Mouse (Mus musculus) heart, embryonic 11.5 days (tissue): ENCODE data around the gene Clcn3. TPM values are rescaled to one million over a fixed set of nuclear protein-coding genes. Genes with fewer than 3 reads are reported as not detected.

Source experiments
- ATAC-seq: fragments of 200-750 bp; cut with Nextera tagmentation; replicated peaks from 2 replicates; pipeline ENCODE4 v1.8.0; 2017; ENCODE audit warnings: moderate library complexity; ENCODE audit not compliant: insufficient number of reproducible peaks, low FRiP score, low TSS enrichment
- H3K27ac ChIP-seq: fragments of 300-500 bp; sonication (generic); 2 replicates; pipeline ENCODE4 v1.5.1; 2014; ENCODE audit warnings: mild to moderate bottlenecking, low read depth, low read length
- H3K27me3 ChIP-seq: fragments of 300-500 bp; sonication (generic); 2 replicates; pipeline ENCODE4 v1.6.1; 2014; ENCODE audit warnings: mild to moderate bottlenecking, low read length, mixed read lengths; ENCODE audit not compliant: control insufficient read depth, insufficient read depth
- H3K36me3 ChIP-seq: fragments of 300-500 bp; sonication (generic); 2 replicates; pipeline ENCODE4 v1.6.1; 2014; ENCODE audit warnings: mild to moderate bottlenecking, low read length, moderate library complexity, mixed read lengths; ENCODE audit not compliant: control insufficient read depth, insufficient read depth
- H3K4me1 ChIP-seq: fragments of 300-500 bp; sonication (generic); 2 replicates; pipeline ENCODE4 v1.6.1; 2014; ENCODE audit warnings: low read length; ENCODE audit not compliant: control insufficient read depth, insufficient read depth
- H3K4me2 ChIP-seq: fragments of 300-500 bp; sonication (generic); 2 replicates; pipeline ENCODE4 v1.6.1; 2014; ENCODE audit warnings: mild to moderate bottlenecking, moderate library complexity
- H3K4me3 ChIP-seq: fragments of 300-500 bp; sonication (generic); 2 replicates; pipeline ENCODE4 v1.5.1; 2014; ENCODE audit warnings: low read depth, low read length
- H3K9ac ChIP-seq: fragments of 300-500 bp; sonication (generic); 2 replicates; pipeline ENCODE4 v1.6.1; 2014; ENCODE audit warnings: mild to moderate bottlenecking, low read depth, low read length, moderate library complexity
- H3K9me3 ChIP-seq: fragments of 300-500 bp; sonication (generic); replicated peaks from 2 replicates; pipeline ENCODE4 v1.6.1; 2016; ENCODE audit warnings: low read length; ENCODE audit not compliant: control insufficient read depth
- WGBS: fragments of 180-500 bp; shearing (Covaris S2); extraction: QIAGEN DNeasy Blood & Tissue Kit; methylation state at CpG from one replicate; pipeline ENCODE4 v1.1.7; 2014; ENCODE audit not compliant: insufficient replicate concordance; 5-methylcytosine and 5-hydroxymethylcytosine counted together
- polyA plus RNA-seq: library from polyadenylated mRNA; unstranded; fragments of >200 nt; fragmentation: Nextera tagmentation; extraction: Ambion mirVana; gene quantifications from 2 replicates; pipeline ENCODE4 v1.2.1, GENCODE M21; 2014

Gene Clcn3
- polyA plus RNA-seq, 1 experiment from 2014 or later = 24.4 TPM

DNA sequence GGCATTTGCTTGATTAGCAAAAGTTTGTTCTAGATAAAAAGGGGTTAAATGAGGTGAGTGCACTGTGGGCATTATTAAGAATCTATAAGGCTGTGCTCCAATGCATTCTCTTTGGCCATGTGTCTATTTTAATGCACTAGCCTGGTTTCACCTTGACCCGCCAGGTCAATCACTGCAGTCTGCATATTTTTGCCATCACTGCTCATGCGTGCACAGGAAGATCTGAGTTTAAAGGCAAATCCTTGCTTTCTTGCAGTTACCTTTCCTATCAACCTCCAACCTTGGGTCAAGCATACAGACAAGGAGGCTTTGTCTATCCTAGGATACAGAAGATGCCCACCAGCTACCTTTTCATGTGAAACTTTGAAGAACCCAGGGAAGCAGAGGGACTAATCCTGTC, 113.3 kb downstream of the Clcn3 start:
- H3K27ac ChIP-seq = no peak overlapping the region
- no peaks in the 10 kb centered on the region for H3K36me3 ChIP-seq
- 80% methylated on average over 2 of the region's 2 CpGs for WGBS
- no peak overlapping the region for H3K4me3 ChIP-seq
- H3K4me2 ChIP-seq = no peak overlapping the region
- ATAC-seq = no peak
- no peaks in the 10 kb centered on the region for H3K4me1 ChIP-seq
- no peak overlapping the region for H3K9ac ChIP-seq
- H3K27me3 ChIP-seq = no peaks in the 10 kb centered on the region
- no peaks in the 10 kb centered on the region for H3K9me3 ChIP-seq

DNA sequence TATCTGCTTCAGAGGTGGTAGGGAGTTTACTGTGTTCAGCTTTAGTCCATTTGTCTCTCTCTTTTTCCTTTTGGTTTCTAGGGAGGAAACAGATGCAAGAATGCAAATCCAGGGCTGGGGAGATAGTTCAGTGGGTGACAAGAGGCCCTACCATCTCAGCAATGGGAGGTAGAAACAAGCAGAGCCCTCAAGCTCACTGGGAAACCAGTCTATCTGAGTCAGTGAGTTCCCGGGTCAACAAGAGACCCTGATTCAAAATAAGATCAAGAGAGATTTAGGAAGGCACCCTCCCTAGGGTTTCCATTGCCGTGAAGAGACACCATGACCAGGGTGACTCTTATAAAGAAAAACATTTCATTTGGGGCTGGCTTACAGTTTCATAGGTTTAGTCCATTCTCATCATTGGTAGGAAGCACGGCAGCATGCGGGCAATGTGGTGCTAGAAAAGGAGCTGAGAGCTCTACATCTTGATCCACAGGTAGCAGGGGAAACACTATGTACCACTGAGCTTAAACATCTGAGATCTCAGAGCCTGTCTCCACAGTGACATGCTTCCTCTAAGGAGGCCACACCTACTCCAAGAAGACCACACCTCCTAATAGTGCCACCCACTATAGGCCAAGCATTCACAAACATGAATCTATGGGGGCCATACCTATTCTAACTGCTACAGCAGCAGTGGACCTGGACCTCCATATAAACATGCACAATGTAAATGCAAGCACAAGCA, 114.7 kb downstream of the Clcn3 start:
- H3K4me2 ChIP-seq = no peak overlapping the region
- no peaks in the 10 kb centered on the region for H3K36me3 ChIP-seq
- WGBS = 74% methylated on average over 4 of the region's 4 CpGs
- H3K9me3 ChIP-seq = no peaks in the 10 kb centered on the region
- H3K4me1 ChIP-seq = no peaks in the 10 kb centered on the region
- H3K27ac ChIP-seq = no peak overlapping the region
- H3K27me3 ChIP-seq = no peaks in the 10 kb centered on the region
- ATAC-seq = no peak
- H3K9ac ChIP-seq = no peak overlapping the region
- H3K4me3 ChIP-seq = no peak overlapping the region

DNA sequence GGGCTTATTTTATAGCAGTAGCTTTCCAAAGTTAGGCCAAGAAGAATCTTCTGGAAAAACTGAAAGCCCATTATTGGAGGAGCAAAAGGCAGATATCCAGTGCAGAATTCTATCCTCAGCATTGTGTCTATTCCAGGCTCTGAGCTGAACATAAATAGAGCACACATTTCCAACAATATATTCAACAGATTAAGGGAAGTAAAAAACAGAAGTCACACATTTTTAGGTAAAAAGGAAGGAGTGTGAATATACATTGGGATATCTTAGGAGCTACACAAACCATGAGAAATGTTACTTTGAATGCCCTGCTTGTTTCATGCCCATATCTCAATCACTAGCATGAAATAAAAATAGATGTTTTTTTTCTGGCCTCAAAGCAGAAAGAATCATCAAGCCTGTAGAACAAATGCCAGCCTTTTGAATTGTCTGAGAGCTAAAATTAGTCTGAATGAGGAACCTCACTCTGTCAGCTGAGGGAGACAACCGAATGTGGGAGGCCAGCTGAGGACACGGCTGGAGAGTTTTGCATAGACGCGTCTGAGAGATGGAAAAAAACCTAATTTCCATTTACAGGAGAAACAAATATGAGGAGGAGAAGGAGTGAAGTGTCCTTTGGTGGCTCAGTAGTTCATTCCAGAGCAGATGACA, 115.5 kb downstream of the Clcn3 start:
- H3K9ac ChIP-seq = no peak overlapping the region
- no peak overlapping the region for H3K4me3 ChIP-seq
- no peaks in the 10 kb centered on the region for H3K27me3 ChIP-seq
- no peak overlapping the region for H3K4me2 ChIP-seq
- H3K9me3 ChIP-seq = no peaks in the 10 kb centered on the region
- 54% methylated on average over 4 of the region's 4 CpGs for WGBS
- H3K27ac ChIP-seq = no peak overlapping the region
- ATAC-seq = no peak
- no peaks in the 10 kb centered on the region for H3K4me1 ChIP-seq
- H3K36me3 ChIP-seq = no peaks in the 10 kb centered on the region

DNA sequence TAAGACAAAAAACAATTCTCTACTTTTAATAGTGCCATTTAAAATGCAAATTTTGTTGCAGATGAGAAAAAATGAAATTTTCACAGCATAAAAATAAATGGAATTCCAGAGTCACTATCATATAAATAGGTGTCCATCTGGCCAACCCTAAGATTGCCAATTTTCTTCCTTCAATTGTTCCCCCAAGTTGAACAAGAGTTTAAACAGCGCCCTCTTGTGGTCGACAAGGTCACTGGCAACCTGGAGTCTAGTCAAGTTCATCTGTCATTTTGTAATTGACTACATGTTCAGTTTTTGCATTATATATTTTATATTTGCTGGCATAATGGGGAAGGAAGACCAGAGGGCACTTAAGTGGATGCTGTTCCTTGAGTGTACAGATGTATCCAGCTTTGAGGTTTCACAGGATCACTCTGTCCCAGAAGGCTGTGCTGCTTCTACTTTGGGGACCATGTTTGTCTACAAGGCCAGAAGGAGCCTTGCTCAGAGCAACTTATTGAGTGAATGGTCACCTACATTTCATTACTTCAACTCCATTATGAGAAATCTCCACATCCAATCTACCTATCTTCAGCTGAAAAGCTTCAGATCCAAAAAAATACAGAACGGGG, 117.5 kb downstream of the Clcn3 start:
- Histone ChIP-seq H3K9me3 (no peaks in the 10 kb centered on the region), H3K9ac (no peak overlapping the region), H3K27me3 (no peaks in the 10 kb centered on the region), H3K27ac (no peak overlapping the region), H3K36me3 (no peaks in the 10 kb centered on the region), H3K4me1 (no peaks in the 10 kb centered on the region), H3K4me3 (no peak overlapping the region), H3K4me2 (no peak overlapping the region)
- 32% methylated on average over 3 of the region's 3 CpGs for WGBS
- no peak for ATAC-seq

DNA sequence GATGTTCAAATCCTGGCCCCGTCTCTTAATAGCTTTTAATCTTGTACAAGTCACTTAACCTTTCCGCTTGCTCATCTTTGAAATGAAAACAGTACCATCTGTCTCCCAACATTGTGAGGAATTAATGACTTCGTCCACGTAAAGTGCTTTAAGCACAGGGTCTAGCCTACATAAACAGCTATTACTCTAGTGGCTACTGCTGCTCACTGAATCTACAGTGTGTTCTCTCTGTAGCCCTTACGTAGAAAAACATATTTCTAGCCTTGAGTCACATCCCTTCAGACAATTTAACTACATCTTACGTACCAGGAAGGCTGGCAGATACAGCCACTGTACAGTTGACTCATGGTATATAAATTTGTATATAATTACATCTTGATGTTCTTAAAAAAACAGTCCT, 118.2 kb downstream of the Clcn3 start:
- H3K36me3 ChIP-seq = no peaks in the 10 kb centered on the region
- ATAC-seq = no peak
- 83% methylated on average over 6 of the region's 6 CpGs for whole genome bisulfite sequencing
- H3K9ac ChIP-seq = no peak overlapping the region
- no peaks in the 10 kb centered on the region for H3K27me3 ChIP-seq
- no peak overlapping the region for H3K4me3 ChIP-seq
- no peaks in the 10 kb centered on the region for H3K4me1 ChIP-seq
- no peaks in the 10 kb centered on the region for H3K9me3 ChIP-seq
- H3K4me2 ChIP-seq = no peak overlapping the region
- no peak overlapping the region for H3K27ac ChIP-seq

DNA sequence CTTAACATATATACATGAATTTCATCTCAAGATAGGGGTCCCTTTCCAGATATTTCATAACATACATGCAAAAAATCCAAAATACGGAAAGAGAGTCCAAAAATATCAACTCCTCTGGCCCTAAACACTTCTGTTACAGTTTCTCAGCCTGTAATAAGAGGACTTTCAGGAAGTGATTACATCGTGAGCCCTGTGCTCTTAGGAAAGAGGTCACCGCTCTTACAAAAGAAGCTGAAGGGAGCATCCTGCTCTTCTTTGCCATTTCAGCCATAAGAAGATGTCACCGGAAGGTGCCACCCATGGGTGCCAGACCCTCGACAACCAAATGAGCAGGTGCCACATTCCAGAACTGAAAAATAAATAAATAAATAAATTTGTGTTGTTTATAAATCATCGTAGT, 121.3 kb downstream of the Clcn3 start:
- H3K27ac ChIP-seq = no peak overlapping the region
- H3K4me3 ChIP-seq = no peak overlapping the region
- H3K9me3 ChIP-seq = no peaks in the 10 kb centered on the region
- H3K27me3 ChIP-seq = no peaks in the 10 kb centered on the region
- H3K36me3 ChIP-seq = no peaks in the 10 kb centered on the region
- H3K9ac ChIP-seq = no peak overlapping the region
- H3K4me1 ChIP-seq = no peaks in the 10 kb centered on the region
- H3K4me2 ChIP-seq = no peak overlapping the region
- whole genome bisulfite sequencing = 86% methylated on average over 6 of the region's 6 CpGs
- no peak for ATAC-seq

DNA sequence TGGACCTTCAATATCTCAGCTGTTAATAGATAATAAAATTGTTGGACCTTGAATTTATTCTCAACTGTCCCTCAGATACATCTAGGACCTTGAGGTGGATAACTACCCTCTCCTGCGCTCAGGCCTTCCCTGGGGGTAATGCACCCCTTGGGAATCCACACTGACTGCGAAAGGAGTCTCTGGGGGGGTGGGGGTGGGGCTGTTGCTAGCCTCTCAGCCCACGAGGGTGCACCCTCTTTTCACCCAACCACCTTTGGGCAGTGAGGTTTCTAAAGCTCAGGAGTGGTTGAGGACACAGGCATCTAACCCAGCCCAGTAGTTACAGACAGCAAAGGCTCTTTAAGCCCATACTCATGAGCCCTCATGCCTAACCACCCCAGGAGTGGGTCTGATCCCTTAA, 122.4 kb downstream of the Clcn3 start:
- H3K27ac ChIP-seq = no peak overlapping the region

More for the DNA sequence above, 122.4 kb downstream of the Clcn3 start:
- Histone ChIP-seq H3K4me2 (no peak overlapping the region), H3K36me3 (no peaks in the 10 kb centered on the region), H3K9ac (no peak overlapping the region), H3K27me3 (no peaks in the 10 kb centered on the region), H3K9me3 (no peaks in the 10 kb centered on the region), H3K4me1 (no peaks in the 10 kb centered on the region), H3K4me3 (no peak overlapping the region)
- ATAC-seq = no peak
- 65% methylated on average over 3 of the region's 3 CpGs for WGBS
